In the genomic region with DNA sequence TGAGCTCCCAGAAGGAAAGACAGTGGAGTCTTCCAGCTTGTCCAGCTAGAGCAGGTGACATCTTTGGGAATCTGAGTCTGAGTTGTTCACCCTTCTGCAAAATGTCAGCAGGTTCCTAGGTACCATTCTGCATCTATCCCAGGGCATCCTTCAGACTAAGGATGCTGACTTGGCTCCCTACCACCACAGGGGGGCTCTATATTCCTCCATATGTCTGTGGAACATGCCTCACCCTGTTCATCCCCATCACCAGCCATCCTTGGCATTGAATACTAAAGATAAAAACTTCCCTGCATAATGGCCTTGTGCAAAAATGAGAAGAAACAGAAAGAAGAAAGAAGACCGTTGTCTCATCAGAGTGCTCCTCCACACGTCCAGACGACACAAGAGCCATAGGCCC, we compare ENCODE assay signal across 13 mouse cellular contexts. TPM values are rescaled to one million over a fixed set of nuclear protein-coding genes. Genes with fewer than 3 reads are reported as not detected.
DNase-seq lines count a peak whose midpoint lies in the region; ATAC-seq and TF ChIP-seq lines count a peak whose summit lies in the region.
"Had no signal": no experiment of that assay in that cellular context is flagged by ENCODE, and none has a peak within 500 bp of the region (broad histone marks: within the 10 kb centered on the region; RNA-seq: fewer than 3 reads in every experiment).

No protein-coding gene starts in this region.

- no peaks in the 10 kb centered on the region for H3K9me3 ChIP-seq in forebrain, embryonic 10.5 days
- no peaks in the 10 kb centered on the region for H3K9me3 ChIP-seq in forebrain, embryonic 12.5 days
- H3K9me3 ChIP-seq in lung, postnatal 0 days (ENCODE audit: low read length): no peaks in the 10 kb centered on the region
- H3K9me3 ChIP-seq: limb, embryonic 13.5 days had no signal

- H3K4me2 ChIP-seq in forebrain, embryonic 12.5 days: no peak overlapping the region
- no peak overlapping the region for H3K4me2 ChIP-seq in lung, postnatal 0 days (replicated peaks; ENCODE audit: low read depth, low read length)
- H3K4me2 ChIP-seq: limb, embryonic 13.5 days had no signal

- no peak overlapping the region for H3K9ac ChIP-seq in forebrain, embryonic 12.5 days
- H3K9ac ChIP-seq in lung, postnatal 0 days (replicated peaks; ENCODE audit: low read depth): no peak overlapping the region
- H3K9ac ChIP-seq: limb, embryonic 13.5 days had no signal

- TF ChIP-seq EP300 in lung, postnatal 0 days (IDR thresholded peaks at IDR 0.05): no peak

- 84% methylated on average over 3 of the region's 3 CpGs for WGBS in forebrain, embryonic 10.5 days
- 69% methylated on average over 3 of the region's 3 CpGs for WGBS in forebrain, embryonic 12.5 days
- 66% methylated on average over 3 of the region's 3 CpGs for WGBS in lung, postnatal 0 days

- peak; percentile 48 for TF ChIP-seq CTCF in lung, postnatal 0 days (IDR thresholded peaks at IDR 0.05)

- ATAC-seq in forebrain, embryonic 12.5 days (ENCODE audit: low FRiP score): no peak
- ATAC-seq in lung, postnatal 0 days: no peak

- peaks cover 6% of the 10 kb centered on the region; the same call in 1 of the 2 replicates for H3K4me1 ChIP-seq in forebrain, embryonic 10.5 days
- no peaks in the 10 kb centered on the region for H3K4me1 ChIP-seq in forebrain, embryonic 12.5 days
- no peaks in the 10 kb centered on the region for H3K4me1 ChIP-seq in lung, postnatal 0 days (ENCODE audit: insufficient read depth, low read depth, low read length)
- H3K4me1 ChIP-seq: limb, embryonic 13.5 days had no signal

- H3K27me3 ChIP-seq in forebrain, embryonic 10.5 days (ENCODE audit: poor library complexity, severe bottlenecking): peaks cover 42% of the 10 kb centered on the region
- peaks cover 18% of the 10 kb centered on the region; the same call in 1 of the 2 replicates for H3K27me3 ChIP-seq in forebrain, embryonic 12.5 days
- no peaks in the 10 kb centered on the region for H3K27me3 ChIP-seq in lung, postnatal 0 days (replicated peaks; ENCODE audit: insufficient read depth, low read length)

- H3K36me3 ChIP-seq in forebrain, embryonic 10.5 days (replicated peaks): peaks cover 56% of the 10 kb centered on the region
- peaks cover 18% of the 10 kb centered on the region for H3K36me3 ChIP-seq in forebrain, embryonic 12.5 days (replicated peaks)
- no peaks in the 10 kb centered on the region for H3K36me3 ChIP-seq in lung, postnatal 0 days (ENCODE audit: insufficient read depth, low read length)
- H3K36me3 ChIP-seq: limb, embryonic 13.5 days had no signal

- H3K27ac ChIP-seq in forebrain, embryonic 10.5 days: peak overlapping the region; percentile 75
- no peak overlapping the region for H3K27ac ChIP-seq in forebrain, embryonic 12.5 days
- no peak overlapping the region for H3K27ac ChIP-seq in lung, postnatal 0 days (ENCODE audit: low read length)
- H3K27ac ChIP-seq: limb, embryonic 13.5 days had no signal

- no peak overlapping the region for H3K4me3 ChIP-seq in forebrain, embryonic 10.5 days
- no peak overlapping the region for H3K4me3 ChIP-seq in forebrain, embryonic 12.5 days (replicated peaks)
- H3K4me3 ChIP-seq in lung, postnatal 0 days (ENCODE audit: low read depth, low read length): no peak overlapping the region
- H3K4me3 ChIP-seq: limb, embryonic 13.5 days had no signal

- DNase-seq in forebrain, embryonic 10.5 days (ENCODE audit: extremely low spot score, low spot score): no peak
- DNase-seq in lung, postnatal 0 days (ENCODE audit: low spot score): no peak
- no peak for DNase-seq in lung, postnatal 36 days
- peak; percentile 39 for DNase-seq in embryo, embryonic 10.5 days (ENCODE audit: low spot score)
- DNase-seq in retina, embryonic 14.5 days (ENCODE audit: low spot score): peak; percentile 51
- no peak for DNase-seq in testis, postnatal 10 days (ENCODE audit: low spot score)
- DNase-seq in spleen, postnatal 14 days (ENCODE audit: low spot score in 2 of 2): no peak
- DNase-seq: B cell, adult 2 months; heart, postnatal 36 days; layer of hippocampus, postnatal 36 days; lung, adult 18-20 months had no signal

RNA-seq across cellular contexts. Expression of gene Fadd, which starts 7.2 kb away (rescaled TPM):
- 11.4 and 12.1 TPM in 2 replicates for polyA plus RNA-seq in forebrain, embryonic 10.5 days (2016; fragmentation: Nextera tagmentation; extraction: Ambion mirVana)
- polyA plus RNA-seq in forebrain, embryonic 12.5 days (2016; fragmentation: Nextera tagmentation; extraction: Ambion mirVana): 8.1 and 8.7 TPM in 2 replicates
- polyA plus RNA-seq in lung, postnatal 0 days (2015; fragmentation: Nextera tagmentation; extraction: Ambion mirVana): 7.4 and 8.1 TPM in 2 replicates

RNA-seq across cellular contexts. Expression of gene Ppfia1, which starts 36.0 kb away (rescaled TPM):
- polyA plus RNA-seq in forebrain, embryonic 10.5 days (2016; fragmentation: Nextera tagmentation; extraction: Ambion mirVana): 41.5 and 46.7 TPM in 2 replicates
- 49.1 and 55.2 TPM in 2 replicates for polyA plus RNA-seq in forebrain, embryonic 12.5 days (2016; fragmentation: Nextera tagmentation; extraction: Ambion mirVana)
- polyA plus RNA-seq in lung, postnatal 0 days (2015; fragmentation: Nextera tagmentation; extraction: Ambion mirVana): 19.7 and 22.0 TPM in 2 replicates

Comparison
In these comparisons a context has a peak if more than half of its experiments do, and no peak if none do; other contexts are left out.
1. DNase-seq: peak in embryo, embryonic 10.5 days (single experiment) and retina, embryonic 14.5 days (single experiment); none in forebrain, embryonic 10.5 days (single experiment), lung, postnatal 0 days (single experiment), lung, postnatal 36 days (single experiment), testis, postnatal 10 days (single experiment) and spleen, postnatal 14 days (0 of 2).